In the genomic region with DNA sequence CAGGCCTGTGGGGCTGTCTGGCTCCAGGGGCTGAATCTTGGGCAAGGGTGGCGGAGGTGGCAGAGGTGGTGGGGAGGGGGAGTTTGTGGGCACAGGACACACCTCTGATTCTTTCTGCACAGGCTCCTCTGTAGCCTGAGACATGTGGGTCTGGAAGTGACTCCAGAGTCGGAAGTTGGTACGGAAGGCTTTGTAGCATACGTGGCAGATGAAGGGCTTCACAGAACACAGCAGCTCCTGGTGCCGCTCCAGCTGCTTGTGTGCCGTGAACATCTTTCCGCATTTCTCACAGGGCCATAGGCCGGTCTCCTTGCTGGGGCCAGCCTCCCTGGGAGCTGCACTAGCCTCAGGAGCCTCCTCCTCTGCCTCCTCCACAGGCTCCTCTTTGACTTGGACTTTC, we compare ENCODE assay signal across 30 mouse cellular contexts.
"Had no signal": no experiment of that assay in that cellular context is flagged by ENCODE, and none has a peak within 500 bp of the region (broad histone marks: within the 10 kb centered on the region; RNA-seq: fewer than 3 reads in every experiment).

No protein-coding gene starts in this region.

- DNase-seq: heart, postnatal 10 days; heart, postnatal 14 days; heart, postnatal 36 days; heart, postnatal 4 days; kidney, adult 11 months; kidney, adult 18-20 months; kidney, adult 2 months; kidney, adult 8-10 months; kidney, adult 9 months; kidney, postnatal 10 days; kidney, postnatal 14 days; kidney, postnatal 25 days; kidney, postnatal 36 days; kidney, postnatal 4 days; layer of hippocampus, adult 9-11 months; layer of hippocampus, postnatal 36 days had no signal

- H3K4me1 ChIP-seq: hindbrain, embryonic 10.5 days; hindbrain, embryonic 12.5 days; hindbrain, embryonic 13.5 days; hindbrain, embryonic 15.5 days; intestine, embryonic 15.5 days; kidney, embryonic 15.5 days had no signal

- H3K9me3 ChIP-seq: heart, embryonic 12.5 days; heart, embryonic 13.5 days; heart, embryonic 15.5 days; hindbrain, embryonic 10.5 days; hindbrain, embryonic 12.5 days; hindbrain, embryonic 13.5 days; hindbrain, embryonic 15.5 days; intestine, embryonic 15.5 days; kidney, embryonic 15.5 days had no signal

- H3K27ac ChIP-seq: heart, embryonic 13.5 days; heart, embryonic 15.5 days; hindbrain, embryonic 10.5 days; hindbrain, embryonic 12.5 days; hindbrain, embryonic 13.5 days; hindbrain, embryonic 14.5 days; hindbrain, embryonic 15.5 days; hindbrain, postnatal 0 days; intestine, embryonic 15.5 days; kidney, embryonic 15.5 days; kidney, postnatal 0 days; layer of hippocampus, adult 2 months; left cerebral cortex, adult 2 months had no signal

- H3K27me3 ChIP-seq: hindbrain, embryonic 12.5 days; hindbrain, embryonic 13.5 days; hindbrain, embryonic 15.5 days; intestine, embryonic 15.5 days; kidney, embryonic 15.5 days had no signal

- H3K4me3 ChIP-seq: heart, embryonic 12.5 days; heart, embryonic 13.5 days; heart, embryonic 15.5 days; hindbrain, embryonic 10.5 days; hindbrain, embryonic 12.5 days; hindbrain, embryonic 13.5 days; hindbrain, embryonic 15.5 days; intestine, embryonic 15.5 days; kidney, embryonic 15.5 days; layer of hippocampus, adult 2 months; left cerebral cortex, adult 2 months had no signal
